Mouse (Mus musculus) heart, embryonic 15.5 days (tissue): ENCODE results near the gene Ttc7b. TPM values are rescaled to one million over a fixed set of nuclear protein-coding genes. Genes with fewer than 3 reads are reported as not detected.
A peak's percentile ranks its signal among the peaks of the same experiment; 100 is the strongest.

Experiments
- ATAC-seq: fragments of 200-750 bp; cut with Nextera tagmentation; replicated peaks from 2 replicates; pipeline ENCODE4 v1.8.0; 2017; ENCODE audit warnings: low read depth, moderate TSS enrichment; ENCODE audit not compliant: insufficient number of reproducible peaks, insufficient read depth, low FRiP score
- H3K27ac ChIP-seq: fragments of 300-500 bp; sonication (generic); 2 replicates; pipeline ENCODE4 v1.5.1; 2015; ENCODE audit warnings: mild to moderate bottlenecking, inconsistent platforms
- H3K27me3 ChIP-seq: fragments of 300-500 bp; sonication (generic); 2 replicates; pipeline ENCODE4 v1.6.1; 2015; ENCODE audit warnings: inconsistent platforms
- H3K36me3 ChIP-seq: fragments of 300-500 bp; sonication (generic); 2 replicates; pipeline ENCODE4 v1.6.1; 2015; ENCODE audit warnings: mild to moderate bottlenecking, inconsistent platforms
- H3K4me1 ChIP-seq: fragments of 300-500 bp; sonication (generic); replicated peaks from 2 replicates; pipeline ENCODE4 v1.6.1; 2015; ENCODE audit warnings: inconsistent platforms
- H3K4me2 ChIP-seq: fragments of 300-500 bp; sonication (generic); 2 replicates; pipeline ENCODE4 v1.6.1; 2015; ENCODE audit warnings: inconsistent platforms, mild to moderate bottlenecking, moderate library complexity
- H3K4me3 ChIP-seq: fragments of 300-500 bp; sonication (generic); 2 replicates; pipeline ENCODE4 v1.5.1; 2015; ENCODE audit warnings: mild to moderate bottlenecking, inconsistent platforms
- H3K9ac ChIP-seq: fragments of 300-500 bp; sonication (generic); 2 replicates; pipeline ENCODE4 v1.6.1; 2015; ENCODE audit warnings: mild to moderate bottlenecking, inconsistent platforms
- H3K9me3 ChIP-seq: fragments of 300-500 bp; sonication (generic); replicated peaks from 2 replicates; pipeline ENCODE4 v1.6.1; 2016; ENCODE audit warnings: inconsistent platforms
- WGBS: fragments of 180-500 bp; shearing (Covaris S2); methylation state at CpG from one replicate; pipeline ENCODE4 v1.1.7; 2015; ENCODE audit warnings: mixed read lengths; 5-methylcytosine and 5-hydroxymethylcytosine counted together
- polyA plus RNA-seq: library from polyadenylated mRNA; unstranded; fragments of >200 nt; fragmentation: Nextera tagmentation; extraction: Ambion mirVana; gene quantifications from 2 replicates; pipeline ENCODE4 v1.2.1, GENCODE M21; 2015

The Ttc7b gene
- polyA plus RNA-seq, 1 experiment from 2014 or later: 9.2 TPM

DNA sequence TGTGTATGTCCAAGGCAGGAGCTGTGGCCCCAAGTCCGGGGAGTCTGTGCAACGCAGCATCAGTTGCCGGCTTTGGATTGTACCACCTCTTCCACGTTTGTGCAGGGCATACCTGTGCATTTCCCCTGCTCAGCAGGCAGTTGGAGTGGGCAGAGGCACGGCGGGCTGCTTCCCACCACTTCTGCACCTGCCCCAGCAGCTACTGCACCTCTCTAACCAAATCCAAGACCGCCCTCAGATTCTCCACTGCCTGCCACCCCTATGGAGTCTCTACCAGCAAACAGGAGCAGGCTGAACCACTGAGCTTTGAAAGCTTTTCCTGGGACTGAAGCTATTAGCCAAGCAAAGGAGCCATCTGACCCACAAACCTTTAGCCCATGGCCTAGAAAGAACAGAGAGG, 30.8 kb downstream of the Ttc7b start:
- 84% methylated on average over 7 of the region's 7 CpGs for WGBS
- no peak overlapping the region for H3K27ac ChIP-seq
- H3K4me1 ChIP-seq: no peaks in the 10 kb centered on the region
- no peak overlapping the region for H3K4me3 ChIP-seq
- H3K9ac ChIP-seq: no peak overlapping the region
- H3K4me2 ChIP-seq: no peak overlapping the region
- peaks cover 22% of the 10 kb centered on the region; the same call in 1 of the 2 replicates for H3K36me3 ChIP-seq
- no peak for ATAC-seq
- no peaks in the 10 kb centered on the region for H3K27me3 ChIP-seq
- no peaks in the 10 kb centered on the region for H3K9me3 ChIP-seq

DNA sequence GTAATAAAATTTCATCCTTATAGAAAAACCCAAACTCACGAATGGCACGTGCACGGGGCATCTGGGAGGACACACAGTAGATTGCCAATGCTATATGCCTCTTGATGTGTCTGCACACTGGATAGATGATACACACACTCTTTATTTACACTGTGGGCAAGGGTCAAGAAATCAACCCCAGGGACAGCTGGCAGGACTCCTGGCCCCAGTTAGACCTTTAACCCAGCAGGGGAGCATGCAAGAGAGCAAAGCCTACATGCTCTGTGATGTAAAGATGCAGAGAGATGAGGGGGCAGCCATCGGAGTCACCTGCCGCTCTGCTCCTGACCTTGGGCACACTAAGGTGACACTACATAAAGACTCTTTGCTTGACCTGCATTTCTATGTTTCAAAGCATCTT, 32.3 kb downstream of the Ttc7b start:
- no peak overlapping the region for H3K4me3 ChIP-seq
- 93% methylated on average over 5 of the region's 5 CpGs for WGBS
- no peaks in the 10 kb centered on the region for H3K4me1 ChIP-seq
- ATAC-seq: no peak
- H3K27me3 ChIP-seq: no peaks in the 10 kb centered on the region
- H3K4me2 ChIP-seq: no peak overlapping the region
- H3K27ac ChIP-seq: no peak overlapping the region
- no peaks in the 10 kb centered on the region for H3K9me3 ChIP-seq
- H3K9ac ChIP-seq: no peak overlapping the region
- peaks cover 18% of the 10 kb centered on the region; the same call in 1 of the 2 replicates for H3K36me3 ChIP-seq

DNA sequence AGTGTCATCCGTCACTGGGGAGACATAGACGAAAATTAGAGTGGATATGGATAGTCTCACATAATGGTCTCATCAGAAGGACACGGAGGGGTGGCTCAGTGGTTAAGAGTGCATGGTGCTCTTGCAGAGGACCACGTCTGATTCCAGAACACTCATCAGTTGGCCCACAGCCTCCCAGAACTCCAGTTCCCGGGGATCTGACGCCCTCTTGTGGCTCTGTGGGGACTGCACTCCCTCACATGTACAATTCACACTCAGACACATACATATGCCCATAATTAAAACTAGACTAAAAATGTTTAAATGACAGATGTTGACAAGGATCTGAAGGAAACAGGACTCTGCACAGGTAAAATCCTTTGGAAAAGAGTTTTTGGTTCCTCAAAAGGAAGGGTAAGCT, 34.4 kb downstream of the Ttc7b start:
- Histone ChIP-seq H3K4me2 (no peak overlapping the region), H3K9me3 (no peaks in the 10 kb centered on the region), H3K27ac (no peak overlapping the region), H3K4me1 (no peaks in the 10 kb centered on the region), H3K4me3 (no peak overlapping the region), H3K36me3 (peaks cover 4% of the 10 kb centered on the region; the same call in 1 of the 2 replicates), H3K27me3 (no peaks in the 10 kb centered on the region), H3K9ac (no peak overlapping the region)
- ATAC-seq: no peak
- 69% methylated on average over 6 of the region's 6 CpGs for WGBS

DNA sequence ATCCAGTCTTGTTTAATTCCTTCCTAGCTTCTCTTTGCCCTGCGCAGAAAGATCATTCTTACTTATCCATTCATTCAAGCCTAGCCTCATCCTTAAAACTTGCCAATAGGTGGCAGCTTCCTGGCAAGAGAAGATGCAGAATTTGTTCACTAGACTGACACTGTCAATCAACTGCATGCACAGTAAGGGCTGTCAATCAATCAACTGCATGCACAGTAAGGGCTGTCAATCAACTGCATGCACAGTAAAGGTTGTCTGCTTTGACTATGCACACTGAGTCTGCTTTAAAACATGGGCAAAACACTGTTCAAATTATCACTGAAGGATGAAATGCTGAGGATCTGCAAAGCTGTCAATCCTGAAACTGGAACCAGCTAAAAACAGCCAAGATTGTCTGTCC, 37.6 kb downstream of the Ttc7b start:
- H3K4me3 ChIP-seq: no peak overlapping the region
- no peak overlapping the region for H3K4me2 ChIP-seq
- H3K36me3 ChIP-seq: peaks cover 3% of the 10 kb centered on the region; the same call in 1 of the 2 replicates
- no peaks in the 10 kb centered on the region for H3K9me3 ChIP-seq
- H3K9ac ChIP-seq: no peak overlapping the region
- H3K4me1 ChIP-seq: peaks cover 12% of the 10 kb centered on the region
- no peaks in the 10 kb centered on the region for H3K27me3 ChIP-seq
- no peak for ATAC-seq
- 84% methylated on average over 1 of the region's 1 CpGs for WGBS
- no peak overlapping the region for H3K27ac ChIP-seq

DNA sequence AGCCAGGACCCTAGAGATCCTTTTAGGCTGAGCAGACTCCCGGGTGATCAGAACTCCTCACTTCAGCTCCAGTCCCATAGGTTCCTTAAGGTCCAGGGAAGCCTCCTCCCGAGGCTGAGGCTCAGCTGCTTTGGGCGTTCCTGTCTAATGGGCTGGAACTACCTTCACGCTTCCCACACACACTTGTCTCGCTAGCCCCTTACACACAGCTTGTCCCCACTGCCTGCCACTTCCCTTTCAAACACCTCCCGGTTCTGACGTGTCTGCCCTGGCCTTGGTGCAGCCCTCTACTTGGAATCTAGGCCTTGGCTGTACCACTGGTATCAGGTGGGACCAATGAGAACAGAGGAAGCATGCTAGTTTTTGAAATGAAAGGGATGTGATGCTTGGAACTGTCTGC, 38.4 kb downstream of the Ttc7b start:
- no peak overlapping the region for H3K4me2 ChIP-seq
- WGBS: 66% methylated on average over 7 of the region's 7 CpGs
- no peak for ATAC-seq

DNA sequence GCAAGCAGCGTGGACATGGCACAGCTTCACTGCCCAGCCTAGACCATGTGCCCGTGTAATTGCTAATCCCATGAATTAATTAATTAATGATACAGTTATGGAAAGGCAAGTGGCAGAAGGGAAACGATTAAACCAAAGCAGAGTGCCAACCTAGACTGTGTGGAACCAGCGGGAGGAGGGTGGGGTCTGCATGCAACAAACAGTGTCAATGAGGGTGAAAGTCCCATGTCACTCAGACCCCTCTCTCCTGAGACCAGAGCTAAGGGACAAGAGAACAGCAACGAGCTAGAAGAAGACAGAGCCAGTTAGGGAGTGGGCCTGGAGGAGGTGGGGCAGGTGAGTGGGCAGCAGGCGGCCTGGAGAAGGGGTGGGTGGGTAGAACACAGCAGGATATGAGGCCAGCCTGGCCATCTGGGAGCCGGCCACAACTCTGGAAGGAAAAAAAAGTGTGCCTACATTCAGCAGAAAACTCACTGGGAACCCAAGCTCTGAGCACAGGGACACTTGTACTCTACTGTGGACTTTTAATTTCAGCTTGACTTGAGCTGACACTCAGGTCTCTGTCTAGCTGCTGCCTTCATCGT, 39.1 kb downstream of the Ttc7b start:
- peaks cover 3% of the 10 kb centered on the region; the same call in 1 of the 2 replicates for H3K36me3 ChIP-seq

More for the DNA sequence above, 38.4 kb downstream of the Ttc7b start:
- H3K4me3 ChIP-seq: no peak overlapping the region
- H3K4me1 ChIP-seq: peaks cover 12% of the 10 kb centered on the region
- H3K9me3 ChIP-seq: no peaks in the 10 kb centered on the region
- H3K27me3 ChIP-seq: no peaks in the 10 kb centered on the region
- no peak overlapping the region for H3K27ac ChIP-seq
- no peak overlapping the region for H3K9ac ChIP-seq
- peaks cover 3% of the 10 kb centered on the region; the same call in 1 of the 2 replicates for H3K36me3 ChIP-seq

DNA sequence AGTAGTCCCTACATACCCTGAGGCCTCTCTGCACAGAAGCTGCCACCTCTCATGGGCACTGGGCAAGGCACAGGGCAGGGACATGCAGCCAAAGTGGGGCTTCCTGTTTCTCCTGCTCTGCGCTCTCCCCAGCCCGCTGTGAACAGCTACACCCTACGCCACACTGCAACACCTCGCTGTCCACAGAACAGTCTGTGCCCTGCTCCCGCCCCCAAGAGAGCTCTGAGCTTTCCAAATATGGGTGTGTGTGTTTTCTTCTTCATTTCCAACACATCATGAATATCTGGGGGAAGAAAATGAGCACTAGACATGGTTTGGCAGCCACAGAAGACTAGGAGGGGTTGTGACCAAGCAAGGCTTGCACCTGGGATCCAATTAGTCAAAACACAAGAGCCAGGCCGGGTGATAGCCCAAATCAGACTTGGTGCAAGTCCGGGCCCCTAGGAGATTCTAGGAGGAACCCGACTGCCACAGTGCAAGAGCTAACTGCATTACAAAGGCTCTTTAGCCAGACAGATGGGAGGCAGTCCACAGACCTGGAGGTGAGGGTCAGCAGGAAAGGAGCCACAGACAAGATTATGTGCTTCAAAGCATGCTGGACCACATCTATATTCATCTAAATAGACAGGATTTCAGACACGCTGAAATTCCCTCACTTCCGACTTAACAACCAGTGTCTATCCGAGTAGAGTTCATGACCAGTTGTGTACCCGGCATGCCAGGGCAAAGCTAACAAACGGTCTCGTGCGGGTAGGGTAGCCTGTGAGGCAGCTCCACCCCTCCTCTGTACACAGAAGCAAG, 39.8 kb downstream of the Ttc7b start:
- H3K9me3 ChIP-seq: no peaks in the 10 kb centered on the region
- 79% methylated on average over 15 of the region's 15 CpGs for WGBS
- H3K36me3 ChIP-seq: 0 out of 2 replicates have a peak, but pooled peaks cover 3% of the 10 kb centered on the region
- no peak for ATAC-seq
- H3K4me2 ChIP-seq: no peak overlapping the region
- H3K27ac ChIP-seq: no peak overlapping the region
- H3K27me3 ChIP-seq: no peaks in the 10 kb centered on the region
- peaks cover 12% of the 10 kb centered on the region for H3K4me1 ChIP-seq
- H3K4me3 ChIP-seq: no peak overlapping the region
- no peak overlapping the region for H3K9ac ChIP-seq

More for the DNA sequence above, 39.1 kb downstream of the Ttc7b start:
- Histone ChIP-seq H3K27me3 (no peaks in the 10 kb centered on the region), H3K27ac (no peak overlapping the region), H3K9me3 (no peaks in the 10 kb centered on the region), H3K9ac (no peak overlapping the region), H3K4me1 (peaks cover 12% of the 10 kb centered on the region), H3K4me3 (no peak overlapping the region), H3K4me2 (no peak overlapping the region)
- WGBS: 82% methylated on average over 8 of the region's 8 CpGs
- no peak for ATAC-seq

DNA sequence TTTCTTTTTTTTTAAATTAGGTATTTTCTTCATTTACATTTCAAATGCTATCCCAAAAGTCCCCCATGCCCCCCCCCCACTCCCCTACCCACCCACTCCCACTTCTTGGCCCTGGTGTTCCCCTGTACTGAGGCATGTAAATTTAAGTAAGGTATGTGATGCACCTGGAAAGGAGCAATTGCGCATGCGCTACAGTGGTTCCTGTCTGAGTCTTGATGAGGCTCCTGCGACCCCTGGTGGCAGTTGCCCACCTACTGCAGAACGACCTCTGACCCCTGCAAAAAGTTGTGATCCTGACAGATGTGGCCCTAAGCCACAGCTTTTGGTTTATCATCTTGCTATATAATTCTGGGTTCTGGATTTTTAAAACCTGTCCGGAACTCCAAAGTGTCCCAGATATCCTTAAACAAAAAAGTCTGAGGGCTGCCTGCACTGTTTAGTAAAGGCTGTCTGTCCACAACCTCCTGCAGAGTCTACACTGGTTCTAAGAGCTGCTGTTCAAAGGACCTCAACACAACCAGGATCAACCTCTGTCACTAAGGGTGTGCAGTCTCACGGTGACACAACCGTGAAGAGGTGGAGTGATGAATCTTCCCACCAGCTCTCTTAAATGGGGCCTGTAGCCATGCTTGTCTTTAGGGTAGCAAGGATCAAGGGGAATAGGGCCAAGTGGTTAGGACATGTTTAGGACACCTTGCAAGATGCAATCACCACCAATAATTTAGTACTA, 40.6 kb downstream of the Ttc7b start:
- Histone ChIP-seq H3K27me3 (no peaks in the 10 kb centered on the region), H3K36me3 (0 out of 2 replicates have a peak, but pooled peaks cover 3% of the 10 kb centered on the region), H3K9ac (no peak overlapping the region), H3K9me3 (no peaks in the 10 kb centered on the region), H3K4me2 (no peak overlapping the region), H3K4me1 (peaks cover 12% of the 10 kb centered on the region), H3K27ac (no peak overlapping the region), H3K4me3 (no peak overlapping the region)
- WGBS: 33% methylated on average over 7 of the region's 7 CpGs
- ATAC-seq: peak; percentile 41; the same call in 1 of the 2 replicates

DNA sequence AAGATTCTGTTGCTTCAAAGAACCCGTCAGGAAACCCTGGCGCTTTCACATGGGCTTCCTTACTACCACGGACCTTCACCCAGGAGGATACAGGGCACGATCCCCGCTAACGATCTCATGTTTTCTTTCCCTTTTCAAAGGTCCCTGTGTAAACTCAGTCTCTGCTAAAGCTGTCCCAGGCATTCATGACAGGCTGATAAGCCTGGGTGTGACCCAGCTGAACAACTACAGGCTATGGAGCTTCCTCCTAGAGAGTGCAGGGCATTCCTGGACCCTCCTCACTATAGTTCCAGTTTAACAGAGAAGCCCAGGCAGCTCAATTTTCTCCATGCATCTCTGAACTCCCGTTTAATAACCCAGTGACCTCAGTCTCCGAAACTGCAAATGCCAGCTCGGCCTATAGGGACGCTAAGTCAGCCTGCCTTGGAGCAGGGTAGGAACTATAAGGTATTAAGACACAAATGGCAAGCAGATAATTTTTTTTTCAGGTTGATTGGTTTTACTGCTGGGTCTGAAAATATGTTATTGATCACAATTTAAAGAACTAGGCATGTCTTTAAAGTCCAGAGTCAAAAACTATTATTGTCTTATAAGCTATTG, 41.3 kb downstream of the Ttc7b start:
- Histone ChIP-seq H3K4me3 (no peak overlapping the region), H3K9me3 (no peaks in the 10 kb centered on the region), H3K9ac (no peak overlapping the region), H3K4me2 (peak overlapping the region; percentile 8; the same call in 1 of the 2 replicates), H3K27ac (0 out of 2 replicates have a peak overlapping the region, but pooled peaks have one; percentile 18), H3K36me3 (0 out of 2 replicates have a peak, but pooled peaks cover 3% of the 10 kb centered on the region), H3K4me1 (peaks cover 12% of the 10 kb centered on the region), H3K27me3 (no peaks in the 10 kb centered on the region)
- 48% methylated on average over 10 of the region's 10 CpGs for WGBS
- no peak for ATAC-seq

DNA sequence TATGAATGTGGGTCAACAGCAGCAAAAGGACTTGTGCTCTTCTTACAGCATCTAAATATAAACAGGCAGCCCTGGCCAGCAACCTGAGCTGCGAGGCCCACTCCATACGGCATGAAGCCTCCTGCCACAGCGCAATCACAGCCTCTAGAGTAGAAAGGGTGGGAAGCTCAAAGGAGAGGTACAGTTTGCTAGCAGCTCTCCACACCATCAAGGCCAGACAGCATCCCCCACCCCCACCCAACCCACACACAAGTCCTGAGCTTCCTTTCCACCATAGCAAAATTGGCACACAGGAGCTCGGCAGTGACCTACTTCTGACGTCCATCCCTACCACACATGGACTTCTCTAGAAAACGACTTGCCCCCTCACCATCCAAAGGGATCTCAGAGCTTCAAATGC, 42.0 kb downstream of the Ttc7b start:
- 0 out of 2 replicates have a peak, but pooled peaks cover 3% of the 10 kb centered on the region for H3K36me3 ChIP-seq
- no peak overlapping the region for H3K4me3 ChIP-seq
- no peak overlapping the region for H3K27ac ChIP-seq
- no peak for ATAC-seq
- no peaks in the 10 kb centered on the region for H3K9me3 ChIP-seq
- no peak overlapping the region for H3K9ac ChIP-seq
- 72% methylated on average over 6 of the region's 6 CpGs for WGBS
- no peaks in the 10 kb centered on the region for H3K27me3 ChIP-seq
- H3K4me1 ChIP-seq: peaks cover 12% of the 10 kb centered on the region
- no peak overlapping the region for H3K4me2 ChIP-seq

DNA sequence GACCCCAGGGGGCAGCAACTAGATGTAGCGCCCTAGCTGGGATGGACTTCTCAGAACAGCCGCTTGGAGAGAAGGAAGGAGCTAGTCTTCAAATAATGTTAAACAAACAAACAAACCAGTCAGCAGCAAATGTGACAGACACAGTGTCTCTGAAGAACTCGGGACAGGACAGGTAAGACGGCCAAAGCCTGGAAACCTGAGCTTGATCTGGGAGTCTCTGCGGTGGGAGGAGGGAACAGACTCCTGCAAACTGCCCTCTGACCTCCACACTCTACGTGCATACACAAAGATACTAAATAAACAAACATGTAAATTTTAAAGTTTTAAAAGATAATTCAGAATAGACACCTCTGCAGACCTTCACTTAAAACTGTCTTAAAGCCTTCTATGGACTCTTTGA, 42.5 kb downstream of the Ttc7b start:
- Histone ChIP-seq H3K27me3 (no peaks in the 10 kb centered on the region), H3K4me3 (no peak overlapping the region), H3K4me2 (no peak overlapping the region), H3K4me1 (peaks cover 12% of the 10 kb centered on the region), H3K27ac (no peak overlapping the region), H3K36me3 (0 out of 2 replicates have a peak, but pooled peaks cover 3% of the 10 kb centered on the region), H3K9me3 (no peaks in the 10 kb centered on the region), H3K9ac (no peak overlapping the region)
- ATAC-seq: no peak
- 80% methylated on average over 6 of the region's 6 CpGs for WGBS
